Mouse (Mus musculus): ENCODE measurements around the gene Pold3. TPM values are rescaled to one million over a fixed set of nuclear protein-coding genes. Genes with fewer than 3 reads are reported as not detected.
"Not testable (repeated sequence)": the region's sequence is repeated elsewhere in the genome, so short reads cannot be mapped to it uniquely, and the experiment has no call there.

The Pold3 gene
- polyA plus RNA-seq, 1 experiment from 2014 or later, result 43.7 TPM

DNA sequence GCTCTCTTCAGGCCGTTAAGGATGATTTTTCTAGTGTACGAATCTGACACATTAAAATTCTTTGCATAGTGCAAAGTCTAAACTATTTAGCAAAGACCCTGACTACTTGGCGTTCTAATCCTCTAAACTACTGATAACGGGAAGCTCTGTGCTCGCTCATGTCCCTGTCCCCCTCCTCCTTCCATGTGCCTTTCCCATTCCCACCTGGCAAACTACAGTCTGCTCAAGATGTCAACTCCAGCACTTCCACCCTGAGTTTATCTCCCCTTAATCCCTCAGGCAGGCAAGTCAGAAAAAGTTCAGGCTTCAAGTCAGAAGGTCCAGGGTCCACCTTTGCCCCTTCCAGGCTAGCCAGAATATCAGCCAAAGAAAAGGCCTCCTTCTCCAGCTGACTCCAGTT is 45.1 kb downstream of the Pold3 start:
- no peak overlapping the region for H3K9ac ChIP-seq
- H3K4me2 ChIP-seq, result no peak overlapping the region
- H3K36me3 ChIP-seq (replicated peaks), result peaks cover 20% of the 10 kb centered on the region
- no peak overlapping the region for H3K27ac ChIP-seq (replicated peaks)
- H3K4me3 ChIP-seq (replicated peaks), result no peak overlapping the region
- ATAC-seq (ENCODE audit: insufficient read depth), result no peak
- peaks cover 5% of the 10 kb centered on the region; the same call in 1 of the 2 replicates for H3K4me1 ChIP-seq (replicated peaks)
- H3K9me3 ChIP-seq (replicated peaks), result no peaks in the 10 kb centered on the region
- no peaks in the 10 kb centered on the region; the same call in 1 of the 2 replicates for H3K27me3 ChIP-seq
- WGBS (ENCODE audit: insufficient replicate concordance), result 68% methylated on average over 5 of the region's 5 CpGs

DNA sequence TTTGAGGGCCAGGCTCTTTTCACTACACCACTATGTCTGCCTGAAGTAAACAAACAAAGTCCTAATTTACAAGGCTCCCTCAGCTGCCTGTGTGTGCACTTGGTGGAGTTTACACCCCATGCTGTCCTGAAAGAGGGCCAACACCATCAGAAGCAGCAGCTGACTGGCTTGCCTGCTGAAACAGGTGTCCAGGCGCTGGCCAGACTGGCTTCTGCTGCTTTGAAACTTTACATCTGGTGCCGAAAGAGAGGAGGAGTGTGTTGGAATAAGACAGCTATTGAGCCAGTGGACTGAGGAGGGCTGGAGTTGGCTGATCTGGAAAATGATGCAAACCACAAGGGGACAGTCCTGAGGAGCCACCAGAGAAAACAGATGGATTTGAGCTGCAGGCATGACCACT is 47.4 kb downstream of the Pold3 start:
- H3K9ac ChIP-seq, result no peak overlapping the region
- H3K9me3 ChIP-seq (replicated peaks), result no peaks in the 10 kb centered on the region
- no peak overlapping the region for H3K4me2 ChIP-seq
- no peak overlapping the region for H3K4me3 ChIP-seq (replicated peaks)
- ATAC-seq (ENCODE audit: insufficient read depth), result no peak
- H3K27me3 ChIP-seq, result no peaks in the 10 kb centered on the region; the same call in 1 of the 2 replicates
- peaks cover 5% of the 10 kb centered on the region; the same call in 1 of the 2 replicates for H3K4me1 ChIP-seq (replicated peaks)
- 74% methylated on average over 2 of the region's 2 CpGs for WGBS (ENCODE audit: insufficient replicate concordance)
- no peak overlapping the region for H3K27ac ChIP-seq (replicated peaks)
- peaks cover 4% of the 10 kb centered on the region for H3K36me3 ChIP-seq (replicated peaks)

DNA sequence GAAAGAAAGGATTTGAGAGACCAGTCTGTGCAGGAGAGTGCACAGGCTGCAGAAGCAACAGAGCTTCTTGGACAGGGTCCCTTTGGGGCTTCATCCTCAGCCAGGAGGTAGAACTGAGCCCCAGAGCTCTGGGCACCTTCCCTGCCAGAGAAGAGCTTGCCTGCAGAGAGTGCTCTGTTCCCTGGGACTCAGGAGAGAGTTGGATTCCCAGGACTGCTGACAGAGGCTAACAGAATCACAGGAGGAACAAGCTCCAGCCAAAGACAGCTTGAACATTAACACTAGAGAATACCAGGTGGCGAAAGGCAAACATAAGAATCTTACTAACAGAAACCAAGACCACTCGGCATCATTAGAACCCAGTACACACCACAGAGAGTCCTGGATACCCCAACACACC is 68.4 kb downstream of the Pold3 start:
- H3K27ac ChIP-seq (replicated peaks); H3K4me2 ChIP-seq; H3K4me1 ChIP-seq (replicated peaks); H3K9me3 ChIP-seq (replicated peaks); H3K9ac ChIP-seq; H3K36me3 ChIP-seq (replicated peaks); H3K4me3 ChIP-seq (replicated peaks); H3K27me3 ChIP-seq; ATAC-seq (ENCODE audit: insufficient read depth): not testable (repeated sequence)
- 75% methylated on average over 2 of the region's 2 CpGs for WGBS (ENCODE audit: insufficient replicate concordance)

DNA sequence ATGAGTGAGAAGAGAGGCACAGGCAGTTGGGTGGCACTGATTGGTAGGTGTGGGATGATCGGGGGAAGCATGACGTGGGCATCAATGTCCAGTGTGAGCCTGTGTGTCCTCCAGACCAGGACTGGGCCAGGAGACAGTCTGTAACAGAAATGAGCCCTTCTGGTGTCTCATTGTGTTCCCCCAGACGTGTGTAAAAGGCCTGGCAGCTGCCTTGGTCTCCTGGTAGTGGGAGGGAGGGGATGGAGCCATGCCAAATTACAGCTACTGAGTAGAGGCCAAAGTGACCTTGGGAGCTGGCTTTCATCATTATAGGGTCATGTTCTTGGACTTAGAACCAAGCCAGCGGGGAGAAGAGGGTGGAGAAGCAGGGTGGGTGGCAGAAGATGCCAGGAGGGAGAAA is 69.5 kb downstream of the Pold3 start:
- 52% methylated on average over 4 of the region's 4 CpGs for WGBS (ENCODE audit: insufficient replicate concordance)
- Histone ChIP-seq H3K36me3 (replicated peaks) (no peaks in the 10 kb centered on the region), H3K27me3 (no peaks in the 10 kb centered on the region; the same call in 1 of the 2 replicates), H3K4me1 (replicated peaks) (no peaks in the 10 kb centered on the region), H3K9ac (no peak overlapping the region), H3K4me2 (no peak overlapping the region), H3K9me3 (replicated peaks) (no peaks in the 10 kb centered on the region), H3K27ac (replicated peaks) (no peak overlapping the region), H3K4me3 (replicated peaks) (no peak overlapping the region)
- ATAC-seq (ENCODE audit: insufficient read depth), result no peak

DNA sequence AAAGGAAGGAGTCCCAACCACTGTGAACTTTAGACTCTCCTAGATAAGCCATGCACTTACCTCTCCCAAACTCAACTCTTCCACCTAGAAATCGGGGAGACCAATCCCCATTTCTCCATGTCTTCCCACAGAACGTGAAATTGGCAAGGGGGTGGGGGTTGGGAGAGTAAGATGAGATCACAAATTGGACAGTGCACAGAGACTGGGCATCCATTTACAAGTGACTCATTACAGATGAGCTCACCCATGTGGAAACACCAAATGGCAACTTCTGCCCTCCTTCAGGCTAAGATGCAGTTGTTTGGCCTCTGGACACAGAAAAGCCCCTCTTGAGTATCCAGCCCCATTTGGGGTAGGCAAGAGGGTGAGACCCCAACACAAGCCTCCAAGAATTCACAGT is 74.9 kb downstream of the Pold3 start:
- Histone ChIP-seq H3K4me3 (replicated peaks) (no peak overlapping the region), H3K27ac (replicated peaks) (no peak overlapping the region), H3K36me3 (replicated peaks) (no peaks in the 10 kb centered on the region), H3K9me3 (replicated peaks) (no peaks in the 10 kb centered on the region), H3K27me3 (peaks cover 23% of the 10 kb centered on the region), H3K4me1 (replicated peaks) (no peaks in the 10 kb centered on the region), H3K9ac (no peak overlapping the region), H3K4me2 (no peak overlapping the region)
- WGBS (ENCODE audit: insufficient replicate concordance), result 35% methylated on average over 2 of the region's 2 CpGs
- no peak for ATAC-seq (ENCODE audit: insufficient read depth)

DNA sequence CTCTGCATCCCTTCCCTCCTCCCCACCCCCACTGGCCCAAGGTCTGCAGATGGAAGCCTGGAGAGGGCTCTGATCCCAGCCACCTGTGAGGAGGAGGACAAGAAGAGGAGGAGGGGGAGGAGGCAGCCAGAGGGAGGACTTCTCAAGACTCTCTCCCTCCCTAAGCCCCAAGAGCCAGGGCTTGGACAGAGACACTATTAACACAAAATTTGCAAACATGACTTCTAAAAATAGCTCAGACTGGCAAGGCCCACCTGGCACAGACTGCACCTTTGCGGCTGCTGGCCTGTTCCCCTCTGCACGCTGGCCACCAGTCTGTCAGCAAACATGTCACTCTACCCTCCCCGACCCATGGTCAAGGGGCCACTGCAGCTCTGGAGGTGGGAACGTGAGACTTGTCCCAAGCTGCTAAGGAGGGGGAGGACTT is 77.7 kb downstream of the Pold3 start:
- H3K9me3 ChIP-seq (replicated peaks), result no peaks in the 10 kb centered on the region
- H3K27me3 ChIP-seq, result peaks cover 26% of the 10 kb centered on the region
- no peaks in the 10 kb centered on the region for H3K4me1 ChIP-seq (replicated peaks)
- no peak overlapping the region for H3K4me2 ChIP-seq
- H3K9ac ChIP-seq, result no peak overlapping the region
- no peak overlapping the region for H3K4me3 ChIP-seq (replicated peaks)
- WGBS (ENCODE audit: insufficient replicate concordance), result 46% methylated on average over 4 of the region's 4 CpGs
- no peaks in the 10 kb centered on the region for H3K36me3 ChIP-seq (replicated peaks)
- ATAC-seq (ENCODE audit: insufficient read depth), result no peak
- H3K27ac ChIP-seq (replicated peaks), result no peak overlapping the region

DNA sequence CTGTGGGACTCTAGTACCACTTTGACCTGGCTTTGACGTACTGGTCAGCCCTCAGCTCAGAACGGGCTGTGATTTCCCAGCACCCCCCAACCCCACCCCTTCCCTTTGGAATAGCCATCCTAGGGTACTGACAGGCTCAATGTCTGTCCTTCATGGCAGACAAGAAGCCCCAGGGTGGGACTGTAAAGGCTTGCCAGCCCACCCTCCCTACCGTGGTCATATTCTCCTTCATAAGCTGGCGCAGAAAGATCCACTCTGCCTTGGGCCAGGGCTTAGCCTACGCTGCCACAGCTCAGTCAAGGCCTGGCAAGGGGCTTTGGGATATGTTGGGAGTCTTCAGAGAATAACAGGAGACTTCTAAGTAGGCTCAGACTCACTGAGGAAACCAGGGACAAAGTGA is 78.3 kb downstream of the Pold3 start:
- Histone ChIP-seq H3K4me3 (replicated peaks) (no peak overlapping the region), H3K4me1 (replicated peaks) (no peaks in the 10 kb centered on the region), H3K36me3 (replicated peaks) (no peaks in the 10 kb centered on the region), H3K4me2 (no peak overlapping the region), H3K9ac (no peak overlapping the region), H3K27me3 (peaks cover 26% of the 10 kb centered on the region), H3K9me3 (replicated peaks) (no peaks in the 10 kb centered on the region), H3K27ac (replicated peaks) (no peak overlapping the region)
- WGBS (ENCODE audit: insufficient replicate concordance), result 71% methylated on average over 5 of the region's 5 CpGs
- no peak for ATAC-seq (ENCODE audit: insufficient read depth)

DNA sequence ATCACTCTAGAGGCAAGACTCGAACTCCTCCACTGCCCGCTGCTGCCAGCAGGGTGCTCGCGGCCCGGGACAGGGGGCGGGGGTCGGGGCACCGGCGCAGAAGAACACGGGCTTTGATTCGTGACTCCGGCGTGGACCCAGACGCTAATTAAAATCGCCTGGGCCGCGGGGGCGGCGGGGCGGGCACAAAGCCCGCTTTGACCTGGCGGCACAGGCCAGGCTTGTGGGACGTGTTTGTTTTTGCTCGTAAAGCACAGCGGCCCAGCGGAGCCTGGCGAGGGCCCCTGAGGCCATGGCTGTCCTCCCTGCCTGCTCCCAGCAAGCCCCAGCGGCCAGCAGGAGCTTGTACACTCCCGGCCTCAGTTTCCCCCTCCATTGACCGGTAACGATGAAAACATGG is 79.2 kb downstream of the Pold3 start:
- 22% methylated on average over 31 of the region's 31 CpGs for whole genome bisulfite sequencing (ENCODE audit: insufficient replicate concordance)
- no peak overlapping the region for H3K4me3 ChIP-seq (replicated peaks)
- H3K27ac ChIP-seq (replicated peaks), result no peak overlapping the region
- H3K36me3 ChIP-seq (replicated peaks), result no peaks in the 10 kb centered on the region
- H3K27me3 ChIP-seq, result peaks cover 26% of the 10 kb centered on the region
- no peak overlapping the region for H3K9ac ChIP-seq
- no peaks in the 10 kb centered on the region for H3K4me1 ChIP-seq (replicated peaks)
- H3K9me3 ChIP-seq (replicated peaks), result no peaks in the 10 kb centered on the region
- no peak for ATAC-seq (ENCODE audit: insufficient read depth)
- H3K4me2 ChIP-seq, result peak overlapping the region; percentile 27

DNA sequence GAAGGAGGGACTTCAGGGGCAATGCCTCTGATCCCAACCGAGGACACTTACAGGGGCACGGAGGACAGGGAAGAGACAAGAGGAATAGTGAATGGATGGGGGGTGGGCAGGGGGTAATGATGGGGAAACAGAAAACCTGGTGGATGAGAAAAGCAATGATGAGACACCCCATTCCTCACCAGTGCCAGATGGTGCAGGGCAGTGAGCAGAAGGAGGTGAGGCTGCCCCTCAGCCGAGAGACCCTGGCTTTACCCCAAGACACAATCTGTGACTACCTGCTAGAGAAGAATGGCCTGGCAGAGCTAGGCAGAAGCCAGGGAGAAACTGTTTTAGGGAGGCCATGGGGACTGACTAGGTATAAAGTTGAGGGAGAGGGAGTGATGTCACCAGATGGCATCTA is 84.9 kb downstream of the Pold3 start:
- 52% methylated on average over 3 of the region's 3 CpGs for WGBS (ENCODE audit: insufficient replicate concordance)
- no peak overlapping the region for H3K4me2 ChIP-seq
- ATAC-seq (ENCODE audit: insufficient read depth), result no peak

DNA sequence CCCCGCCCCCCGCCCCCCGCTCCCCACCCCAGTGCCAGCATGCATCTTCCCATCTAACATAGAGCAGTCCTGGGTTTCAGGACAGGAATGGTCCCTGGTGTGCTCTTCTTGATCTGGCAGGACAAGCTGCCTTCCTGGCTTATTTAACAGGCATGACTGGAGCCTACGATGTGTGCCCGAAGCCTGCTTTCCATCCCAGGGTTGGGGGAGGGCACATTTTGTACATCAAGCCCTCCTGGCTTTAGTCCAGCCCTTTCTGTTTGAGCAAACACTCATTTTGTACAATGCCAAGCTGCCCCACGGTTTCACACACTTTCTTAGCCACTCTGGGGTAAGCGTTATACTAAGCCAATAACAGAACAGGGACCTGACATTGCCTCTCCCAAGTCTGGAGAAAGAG is 85.3 kb downstream of the Pold3 start:
- H3K36me3 ChIP-seq (replicated peaks), result no peaks in the 10 kb centered on the region
- H3K4me3 ChIP-seq (replicated peaks), result no peak overlapping the region
- no peak overlapping the region for H3K4me2 ChIP-seq
- H3K9ac ChIP-seq, result no peak overlapping the region
- H3K9me3 ChIP-seq (replicated peaks), result no peaks in the 10 kb centered on the region
- H3K4me1 ChIP-seq (replicated peaks), result 0 out of 2 replicates have a peak, but pooled peaks cover 2% of the 10 kb centered on the region
- H3K27ac ChIP-seq (replicated peaks), result no peak overlapping the region
- 71% methylated on average over 7 of the region's 7 CpGs for WGBS (ENCODE audit: insufficient replicate concordance)
- no peak for ATAC-seq (ENCODE audit: insufficient read depth)
- H3K27me3 ChIP-seq, result no peaks in the 10 kb centered on the region

More for the DNA sequence above, 84.9 kb downstream of the Pold3 start:
- Histone ChIP-seq H3K27ac (replicated peaks) (no peak overlapping the region), H3K36me3 (replicated peaks) (no peaks in the 10 kb centered on the region), H3K9ac (no peak overlapping the region), H3K4me1 (replicated peaks) (0 out of 2 replicates have a peak, but pooled peaks cover 2% of the 10 kb centered on the region), H3K27me3 (peaks cover 3% of the 10 kb centered on the region; the same call in 1 of the 2 replicates), H3K4me3 (replicated peaks) (no peak overlapping the region), H3K9me3 (replicated peaks) (no peaks in the 10 kb centered on the region)

DNA sequence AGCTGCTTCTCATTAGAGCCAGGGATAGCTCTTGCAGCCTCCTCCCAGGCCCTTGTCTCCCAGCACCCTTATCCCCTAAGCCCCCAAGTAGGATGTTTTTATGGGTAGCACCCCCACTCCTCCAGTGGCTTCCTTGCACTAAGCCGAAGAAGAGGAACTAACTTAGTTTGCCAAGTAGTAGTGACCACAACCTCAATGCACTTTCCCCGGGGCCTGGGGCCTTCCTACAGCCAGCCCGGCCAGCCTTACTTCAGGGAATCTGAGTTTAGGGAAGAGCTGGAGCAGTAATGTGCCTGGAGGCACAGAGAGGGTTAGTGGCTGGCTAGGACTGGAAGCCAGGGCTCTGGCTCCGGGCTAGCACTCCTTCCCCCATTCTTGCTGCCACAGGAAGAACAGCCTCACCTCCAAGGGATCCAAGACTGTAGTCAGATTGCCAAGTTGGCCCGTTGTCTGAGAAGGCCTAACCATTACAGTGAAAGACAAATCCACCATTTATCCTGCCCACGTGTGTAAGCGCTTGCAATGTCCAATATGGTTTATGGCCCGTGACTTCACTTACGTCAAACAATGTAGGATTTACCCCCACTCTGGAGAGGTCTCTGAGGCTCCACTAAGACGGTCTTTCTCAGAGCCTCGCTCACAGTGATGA is 86.4 kb downstream of the Pold3 start:
- H3K4me2 ChIP-seq, result no peak overlapping the region
- H3K27me3 ChIP-seq, result no peaks in the 10 kb centered on the region
- H3K4me1 ChIP-seq (replicated peaks), result 0 out of 2 replicates have a peak, but pooled peaks cover 2% of the 10 kb centered on the region
- no peaks in the 10 kb centered on the region for H3K36me3 ChIP-seq (replicated peaks)
- H3K4me3 ChIP-seq (replicated peaks), result no peak overlapping the region
- no peaks in the 10 kb centered on the region for H3K9me3 ChIP-seq (replicated peaks)
- WGBS (ENCODE audit: insufficient replicate concordance), result 56% methylated on average over 11 of the region's 11 CpGs
- H3K27ac ChIP-seq (replicated peaks), result no peak overlapping the region
- H3K9ac ChIP-seq, result no peak overlapping the region
- no peak for ATAC-seq (ENCODE audit: insufficient read depth)

DNA sequence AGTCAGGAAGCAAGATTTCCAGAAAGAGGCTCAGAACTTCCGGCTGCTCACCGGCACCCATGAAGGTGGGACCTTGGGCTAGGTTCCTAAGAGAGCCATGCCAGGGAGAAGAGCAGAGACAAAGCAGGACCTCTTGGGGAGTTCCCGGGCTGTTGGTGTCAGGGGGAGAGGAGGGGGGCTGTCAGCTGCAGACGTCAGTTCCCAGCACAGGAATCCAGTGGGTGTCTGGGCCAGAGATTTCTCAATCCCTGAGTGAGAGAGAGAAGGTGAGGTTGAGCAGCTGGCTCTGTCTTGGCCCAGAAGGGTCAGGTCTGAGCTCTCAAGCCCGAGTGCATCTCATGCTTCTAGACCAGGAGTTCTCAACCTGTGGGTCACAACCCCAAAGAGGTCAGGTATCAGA is 87.7 kb downstream of the Pold3 start:
- H3K9me3 ChIP-seq (replicated peaks), result no peaks in the 10 kb centered on the region
- H3K4me3 ChIP-seq (replicated peaks), result no peak overlapping the region
- H3K4me2 ChIP-seq, result no peak overlapping the region
- H3K27me3 ChIP-seq, result no peaks in the 10 kb centered on the region
- 33% methylated on average over 5 of the region's 5 CpGs for WGBS (ENCODE audit: insufficient replicate concordance)
- no peak overlapping the region for H3K27ac ChIP-seq (replicated peaks)
- 0 out of 2 replicates have a peak, but pooled peaks cover 2% of the 10 kb centered on the region for H3K4me1 ChIP-seq (replicated peaks)
- no peaks in the 10 kb centered on the region for H3K36me3 ChIP-seq (replicated peaks)
- no peak overlapping the region for H3K9ac ChIP-seq
- ATAC-seq (ENCODE audit: insufficient read depth), result no peak

Measured in liver, embryonic 15.5 days (tissue).